Mouse (Mus musculus): ENCODE results near the gene Bcl7a.

- no peak for TF ChIP-seq CTCF (IDR thresholded peaks at IDR 0.05; ENCODE audit: low read depth)
- no peak for TF ChIP-seq EP300 (optimal IDR thresholded peaks at IDR 0.05)
These were observed 70.3 kb downstream of the Bcl7a start for GRCm38 (mm10) chr5:123413866-123414363.
